Mouse (Mus musculus): ENCODE measurements at regions not wholly inside any gene's neighbourhood (a gene's known extent, or its start where the extent isn't known, plus 50 kb on each side); places are given as distances from the start of the nearest gene placed in this dataset.

- no peak for TF ChIP-seq CTCF (IDR thresholded peaks at IDR 0.05; ENCODE audit: low read depth, low read length)
- TF ChIP-seq GATA1 (IDR thresholded peaks at IDR 0.05; ENCODE audit: borderline replicate concordance, low read length): no peak
- TF ChIP-seq TAL1 (conservative IDR thresholded peaks at IDR 0.05; ENCODE audit: low read depth, low read length): no peak
Observed at GRCm38 (mm10) chr7:84756261-84756660, 66.5 kb upstream of the Zfand6 start.

Measured in G1E (cell line).